Mouse (Mus musculus) midbrain, embryonic 15.5 days (tissue): ENCODE measurements at regions not wholly inside any gene's neighbourhood (a gene's known extent, or its start where the extent isn't known, plus 50 kb on each side); places are given as distances from the start of the nearest gene placed in this dataset.
"Not testable (repeated sequence)": the region's sequence is repeated elsewhere in the genome, so short reads cannot be mapped to it uniquely, and the experiment has no call there.

Source experiments
- ATAC-seq: fragments of 200-750 bp; cut with Nextera tagmentation; replicated peaks from 2 replicates; pipeline ENCODE4 v1.8.0; 2017; ENCODE audit warnings: moderate TSS enrichment
- H3K27ac ChIP-seq: fragments of 300-500 bp; sonication (generic); 2 replicates; pipeline ENCODE4 v1.5.1; 2015; ENCODE audit warnings: mild to moderate bottlenecking, inconsistent platforms
- H3K27me3 ChIP-seq: fragments of 300-500 bp; sonication (generic); replicated peaks from 2 replicates; pipeline ENCODE4 v1.6.1; 2015; ENCODE audit warnings: inconsistent platforms
- H3K36me3 ChIP-seq: fragments of 300-500 bp; sonication (generic); replicated peaks from 2 replicates; pipeline ENCODE4 v1.6.1; 2015; ENCODE audit warnings: inconsistent platforms
- H3K4me1 ChIP-seq: fragments of 300-500 bp; sonication (generic); 2 replicates; pipeline ENCODE4 v1.6.1; 2015; ENCODE audit warnings: inconsistent platforms
- H3K4me2 ChIP-seq: fragments of 300-500 bp; sonication (generic); 2 replicates; pipeline ENCODE4 v1.6.1; 2015; ENCODE audit warnings: inconsistent platforms, mild to moderate bottlenecking, moderate library complexity
- H3K4me3 ChIP-seq: fragments of 300-500 bp; sonication (generic); 2 replicates; pipeline ENCODE4 v1.5.1; 2015; ENCODE audit warnings: mild to moderate bottlenecking, inconsistent platforms
- H3K9ac ChIP-seq: fragments of 300-500 bp; sonication (generic); 2 replicates; pipeline ENCODE4 v1.6.1; 2015; ENCODE audit warnings: mild to moderate bottlenecking, inconsistent platforms
- H3K9me3 ChIP-seq: fragments of 300-500 bp; sonication (generic); 2 replicates; pipeline ENCODE4 v1.6.1; 2016; ENCODE audit warnings: inconsistent platforms
- WGBS: fragments of 180-500 bp; shearing (Covaris S2); methylation state at CpG from one replicate; pipeline ENCODE4 v1.1.7; 2015; ENCODE audit warnings: mixed read lengths; 5-methylcytosine and 5-hydroxymethylcytosine counted together

GRCm38 (mm10) chr15:24348975-24349560, 1064.5 kb downstream of the Basp1 start:
- WGBS: 69% methylated on average over 1 of the region's 1 CpGs

GRCm38 (mm10) chr15:24335876-24336275, 1077.7 kb downstream of the Basp1 start:
- not testable (repeated sequence) for H3K27me3 ChIP-seq, H3K9ac ChIP-seq, H3K4me2 ChIP-seq, H3K4me3 ChIP-seq, H3K9me3 ChIP-seq, H3K27ac ChIP-seq, ATAC-seq, H3K36me3 ChIP-seq, H3K4me1 ChIP-seq
- WGBS: 95% methylated on average over 1 of the region's 1 CpGs

More at GRCm38 (mm10) chr15:24348975-24349560, 1064.5 kb downstream of the Basp1 start:
- H3K4me2 ChIP-seq: no peak overlapping the region
- H3K9me3 ChIP-seq: no peaks in the 10 kb centered on the region
- no peak overlapping the region for H3K4me3 ChIP-seq
- no peaks in the 10 kb centered on the region for H3K4me1 ChIP-seq
- no peaks in the 10 kb centered on the region for H3K36me3 ChIP-seq
- H3K9ac ChIP-seq: no peak overlapping the region
- no peaks in the 10 kb centered on the region for H3K27me3 ChIP-seq
- H3K27ac ChIP-seq: no peak overlapping the region
- peak; percentile 69 for ATAC-seq

- not testable (repeated sequence) for H3K27me3 ChIP-seq, ATAC-seq, H3K9me3 ChIP-seq, H3K4me2 ChIP-seq, H3K36me3 ChIP-seq, H3K4me1 ChIP-seq, H3K27ac ChIP-seq, H3K9ac ChIP-seq, H3K4me3 ChIP-seq
- WGBS: 91% methylated on average over 3 of the region's 3 CpGs
Measured at GRCm38 (mm10) chr15:24303123-24303522, 1110.4 kb downstream of the Basp1 start.

- Histone ChIP-seq H3K9me3 (no peaks in the 10 kb centered on the region), H3K27me3 (no peaks in the 10 kb centered on the region)
- ATAC-seq: no peak
Measured at GRCm38 (mm10) chr15:24297236-24297635, 1116.3 kb downstream of the Basp1 start.

GRCm38 (mm10) chr15:24296798-24297197, 1116.8 kb downstream of the Basp1 start:
- WGBS: 91% methylated on average over 7 of the region's 7 CpGs
- Histone ChIP-seq H3K4me2 (no peak overlapping the region), H3K27me3 (no peaks in the 10 kb centered on the region)

More at GRCm38 (mm10) chr15:24297236-24297635, 1116.3 kb downstream of the Basp1 start:
- Histone ChIP-seq H3K27ac (no peak overlapping the region), H3K4me1 (no peaks in the 10 kb centered on the region), H3K9ac (no peak overlapping the region), H3K4me3 (no peak overlapping the region), H3K4me2 (no peak overlapping the region), H3K36me3 (no peaks in the 10 kb centered on the region)

GRCm38 (mm10) chr15:24275100-24275499, 1138.5 kb downstream of the Basp1 start:
- H3K36me3 ChIP-seq: no peaks in the 10 kb centered on the region
- WGBS: 68% methylated on average over 5 of the region's 5 CpGs
- H3K27ac ChIP-seq: no peak overlapping the region
- H3K9me3 ChIP-seq: no peaks in the 10 kb centered on the region
- H3K27me3 ChIP-seq: no peaks in the 10 kb centered on the region
- H3K4me2 ChIP-seq: no peak overlapping the region
- H3K4me1 ChIP-seq: no peaks in the 10 kb centered on the region
- no peak overlapping the region for H3K9ac ChIP-seq
- H3K4me3 ChIP-seq: no peak overlapping the region
- ATAC-seq: 0 out of 2 replicates have a peak, but pooled peaks have one; percentile 30

More at GRCm38 (mm10) chr15:24296798-24297197, 1116.8 kb downstream of the Basp1 start:
- no peaks in the 10 kb centered on the region for H3K4me1 ChIP-seq
- ATAC-seq: no peak
- H3K36me3 ChIP-seq: no peaks in the 10 kb centered on the region
- no peaks in the 10 kb centered on the region for H3K9me3 ChIP-seq
- no peak overlapping the region for H3K9ac ChIP-seq
- H3K4me3 ChIP-seq: no peak overlapping the region
- H3K27ac ChIP-seq: no peak overlapping the region

GRCm38 (mm10) chr15:24267360-24267759, 1146.2 kb downstream of the Basp1 start:
- Histone ChIP-seq H3K27ac (no peak overlapping the region), H3K4me2 (no peak overlapping the region), H3K4me3 (no peak overlapping the region), H3K4me1 (no peaks in the 10 kb centered on the region), H3K9ac (no peak overlapping the region), H3K36me3 (no peaks in the 10 kb centered on the region), H3K9me3 (no peaks in the 10 kb centered on the region), H3K27me3 (no peaks in the 10 kb centered on the region)
- no peak for ATAC-seq
